Comparison of ENCODE assay signal across 12 mouse cellular contexts in genomic region chr2:13391018-13391417, GRCm38 (mm10).
A peak's percentile ranks its signal among the peaks of the same experiment; 100 is the strongest.
DNase-seq lines count a peak whose midpoint lies in the region; ATAC-seq and TF ChIP-seq lines count a peak whose summit lies in the region.
"Had no signal": no experiment of that assay in that cellular context is flagged by ENCODE, and none has a peak within 500 bp of the region (broad histone marks: within the 10 kb centered on the region; RNA-seq: fewer than 3 reads in every experiment).

No protein-coding gene starts in this region.

- no peak overlapping the region for H3K9ac ChIP-seq in liver, embryonic 12.5 days

- peak; percentile 88 for ATAC-seq in liver, embryonic 12.5 days
- ATAC-seq: hindbrain, embryonic 16.5 days had no signal

- TF ChIP-seq POLR2A in kidney, adult 2 months (IDR thresholded peaks at IDR 0.05; ENCODE audit: low read depth, low read length) = no peak

- H3K4me1 ChIP-seq in kidney, adult 2 months (ENCODE audit: control insufficient read depth, insufficient read depth, low read length) = no peaks in the 10 kb centered on the region
- H3K4me1 ChIP-seq in liver, embryonic 12.5 days = peaks cover 48% of the 10 kb centered on the region

- no peak overlapping the region for H3K4me3 ChIP-seq in kidney, adult 2 months (ENCODE audit: insufficient read depth, low read depth, low read length)
- no peak overlapping the region for H3K4me3 ChIP-seq in liver, embryonic 12.5 days

- 59% methylated on average over 3 of the region's 3 CpGs for WGBS in kidney, adult 2 months
- WGBS in liver, embryonic 12.5 days (ENCODE audit: insufficient replicate concordance) = 5% methylated on average over 3 of the region's 3 CpGs

- H3K4me2 ChIP-seq in liver, embryonic 12.5 days = peak overlapping the region; percentile 24

- DNase-seq in kidney, adult 2 months = peak; percentile 65
- no peak for DNase-seq in kidney, postnatal 4 days
- DNase-seq in CD4-positive, CD25-positive, alpha-beta regulatory T cell, adult 2 months (ENCODE audit: low read depth, low spot score) = peak; percentile 27
- peak; percentile 33 for DNase-seq in c-Kit-positive CD71-positive TER-119-positive erythroid progenitor cells, embryonic 14.5 days (ENCODE audit: low spot score)
- DNase-seq in spleen, postnatal 4 days (ENCODE audit: low spot score in 2 of 2) = no peak
- DNase-seq in testis, postnatal 14 days (ENCODE audit: low spot score) = no peak
- no peak for DNase-seq in spleen, adult 12 weeks (ENCODE audit: low spot score)
- DNase-seq: adrenal gland, postnatal 10 days; cerebellum, adult 11-12 months; thymus, postnatal 25 days had no signal

- no peaks in the 10 kb centered on the region for H3K36me3 ChIP-seq in kidney, adult 2 months (ENCODE audit: control insufficient read depth, insufficient read depth, low read length)
- no peaks in the 10 kb centered on the region for H3K36me3 ChIP-seq in liver, embryonic 12.5 days

- no peaks in the 10 kb centered on the region for H3K27me3 ChIP-seq in kidney, adult 2 months (replicated peaks; ENCODE audit: control insufficient read depth, insufficient read depth, low read length)
- no peaks in the 10 kb centered on the region for H3K27me3 ChIP-seq in liver, embryonic 12.5 days (replicated peaks)

- no peak for TF ChIP-seq CTCF in kidney, adult 2 months (conservative IDR thresholded peaks at IDR 0.05; ENCODE audit: insufficient read depth, insufficient read length, low read depth, low read length)

- H3K27ac ChIP-seq in kidney, adult 2 months (ENCODE audit: insufficient read depth, low read depth, low read length) = peak overlapping the region; percentile 87
- H3K27ac ChIP-seq in liver, embryonic 12.5 days = peak overlapping the region; percentile 66; the same call in 1 of the 2 replicates

- H3K9me3 ChIP-seq in liver, embryonic 12.5 days (replicated peaks) = no peaks in the 10 kb centered on the region

Comparison
In these comparisons a context has a peak if more than half of its experiments do, and no peak if none do; other contexts are left out.
1. DNase-seq: peak in kidney, adult 2 months (single experiment), CD4-positive, CD25-positive, alpha-beta regulatory T cell, adult 2 months (single experiment) and c-Kit-positive CD71-positive TER-119-positive erythroid progenitor cells, embryonic 14.5 days (single experiment); none in kidney, postnatal 4 days (0 of 2), spleen, postnatal 4 days (0 of 2), testis, postnatal 14 days (single experiment) and spleen, adult 12 weeks (single experiment).